Mouse (Mus musculus) CD4-positive helper T cell, adult 2 months (primary cell): ENCODE data around the gene Wt1.

Source experiments
- DNase-seq: peaks from one replicate; pipeline ENCODE4 v3.0.0-alpha.2; 2012; ENCODE audit warnings: low read depth, missing footprints, low spot score

Wt1 gene

GRCm38 (mm10) chr2:105185140-105185539, 58.8 kb downstream of the Wt1 start:
- DNase-seq: no peak

GRCm38 (mm10) chr2:105185768-105186529, 59.6 kb downstream of the Wt1 start:
- no peak for DNase-seq

- no peak for DNase-seq
These were observed 60.3 kb downstream of the Wt1 start for GRCm38 (mm10) chr2:105186591-105186990.

- no peak for DNase-seq
These were observed 61.9 kb downstream of the Wt1 start for GRCm38 (mm10) chr2:105188182-105188581.

GRCm38 (mm10) chr2:105189352-105189751, 63.0 kb downstream of the Wt1 start:
- no peak for DNase-seq

- no peak for DNase-seq
These were observed 73.8 kb downstream of the Wt1 start for GRCm38 (mm10) chr2:105200152-105200551.

- DNase-seq: no peak
These were observed 80.3 kb downstream of the Wt1 start for GRCm38 (mm10) chr2:105206563-105207174.

GRCm38 (mm10) chr2:105212839-105213238, 86.5 kb downstream of the Wt1 start:
- no peak for DNase-seq

- no peak for DNase-seq
These were observed 89.6 kb downstream of the Wt1 start for GRCm38 (mm10) chr2:105215914-105216313.

GRCm38 (mm10) chr2:105219229-105219628, 92.9 kb downstream of the Wt1 start:
- no peak for DNase-seq

- no peak for DNase-seq
These were observed 93.3 kb downstream of the Wt1 start for GRCm38 (mm10) chr2:105219664-105220063.

GRCm38 (mm10) chr2:105220738-105221303, 94.5 kb downstream of the Wt1 start:
- DNase-seq: no peak
